Mouse (Mus musculus) ES-E14 (cell line): ENCODE results near the gene Smc1b. TPM values are rescaled to one million over a fixed set of nuclear protein-coding genes. Genes with fewer than 3 reads are reported as not detected.

Experiments
- DNase-seq: peaks from one replicate; pipeline ENCODE4 v3.0.0-alpha.2; 2013; ENCODE audit warnings: low read depth, low spot score
- H3K27ac ChIP-seq: 2 replicates; pipeline ENCODE4 v1.5.1; 2012; ENCODE audit warnings: low read depth, mild to moderate bottlenecking, low read length, moderate library complexity, mixed read lengths; ENCODE audit not compliant: poor library complexity, insufficient read depth, severe bottlenecking
- H3K36me3 ChIP-seq: 2 replicates; pipeline ENCODE4 v1.6.1; 2012; ENCODE audit warnings: mild to moderate bottlenecking, low read length, moderate library complexity, mixed read lengths; ENCODE audit not compliant: control insufficient read depth, poor library complexity, insufficient read depth, severe bottlenecking
- H3K4me1 ChIP-seq, 2 experiments: fragments of 150-350 bp in 1 of 2; sonication (generic) in 1 of 2; 2 replicates each; pipeline ENCODE4 v1.6.1; 2012; ENCODE audit warnings: low read length in 2 of 2, mild to moderate bottlenecking in 1 of 2, mixed read lengths in 1 of 2; ENCODE audit not compliant: control insufficient read depth in 2 of 2, insufficient read depth in 2 of 2, poor library complexity in 1 of 2
- H3K4me3 ChIP-seq, 2 experiments: fragments of 150-350 bp in 1 of 2; sonication (generic) in 1 of 2; 2 replicates each; pipeline ENCODE4 v1.5.1; 2012; ENCODE audit warnings: low read length in 2 of 2, low read depth in 1 of 2, mild to moderate bottlenecking in 1 of 2, mixed read lengths in 1 of 2; ENCODE audit not compliant: insufficient read depth in 1 of 2, poor library complexity in 1 of 2, severe bottlenecking in 1 of 2
- H3K9ac ChIP-seq: 2 replicates; pipeline ENCODE4 v1.6.1; 2012; ENCODE audit warnings: low read depth, mild to moderate bottlenecking, low read length, mixed read lengths; ENCODE audit not compliant: poor library complexity, insufficient read depth, severe bottlenecking
- H3K9me3 ChIP-seq: fragments of 150-350 bp; sonication (generic); 2 replicates; pipeline ENCODE4 v1.6.1; 2012; ENCODE audit warnings: low read depth, mild to moderate bottlenecking, low read length; ENCODE audit not compliant: control insufficient read depth, insufficient read depth
- CHD2 ChIP-seq: IDR thresholded peaks from 2 replicates; pipeline ENCODE4 v1.6.1; 2014; ENCODE audit warnings: mild to moderate bottlenecking, low read depth, low read length, inconsistent platforms
- HCFC1 ChIP-seq: IDR thresholded peaks from 2 replicates; pipeline ENCODE4 v1.6.1; 2012; ENCODE audit warnings: low read length, inconsistent platforms, borderline replicate concordance; ENCODE audit not compliant: insufficient read depth
- MAFK ChIP-seq: IDR thresholded peaks from 2 replicates; pipeline ENCODE4 v1.6.1; 2014; ENCODE audit warnings: mild to moderate bottlenecking, low read depth, low read length, inconsistent platforms; ENCODE audit not compliant: insufficient read depth
- ZC3H11A ChIP-seq: IDR thresholded peaks from 2 replicates; pipeline ENCODE4 v1.6.1; 2012; ENCODE audit warnings: low read depth, mild to moderate bottlenecking, inconsistent platforms, low read length, borderline replicate concordance
- ZNF384 ChIP-seq: IDR thresholded peaks from 2 replicates; pipeline ENCODE4 v1.6.1; 2012; ENCODE audit warnings: low read depth, low read length, inconsistent platforms
- in situ Hi-C, 2 experiments: fragments of 600-800 bp; cut with MboI; formaldehyde crosslinking; loops; one replicate each; pipeline ENCODE4 v1.15.1; 2025; ENCODE audit warnings: low sequenced_read_pairs in 2 of 2, inconsistent platforms in 1 of 2; ENCODE audit not compliant: unreplicated experiment in 2 of 2
- total RNA-seq: library from RNA; depleted of rRNA; stranded (reverse); fragments of 300-350 nt; gene quantifications from 2 replicates; pipeline ENCODE4 v1.2.3, GENCODE M21; 2012

Gene Smc1b
- total RNA-seq, 1 experiment: 8.7 TPM

DNA sequence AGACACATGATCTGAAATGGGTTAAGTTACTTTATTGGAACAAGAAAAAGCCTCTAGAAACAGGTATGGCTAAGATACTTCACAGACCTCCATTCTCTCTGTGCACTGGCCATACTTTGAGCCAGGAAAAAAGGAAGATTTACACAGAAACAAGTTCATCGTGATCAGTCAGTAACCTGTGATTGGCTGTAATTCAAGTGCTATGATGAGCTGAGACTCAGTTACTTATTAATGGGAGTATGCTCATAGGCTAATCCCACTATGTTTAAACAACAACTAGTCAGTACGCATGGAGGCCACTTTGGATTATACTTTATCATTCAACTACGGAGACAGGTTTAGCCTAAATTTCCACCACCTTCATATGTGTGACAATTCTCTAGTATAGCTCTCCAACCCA lies 22.3 kb upstream of the Smc1b start:
- Histone ChIP-seq H3K27ac (no peak overlapping the region), H3K4me3 (no peak overlapping the region), H3K9ac (no peak overlapping the region), H3K9me3 (no peaks in the 10 kb centered on the region), H3K36me3 (no peaks in the 10 kb centered on the region), H3K4me1 (peaks cover 0 to 4% of the 10 kb centered on the region in 2 experiments; a peak in 3 of 4 replicates)
- no peak for DNase-seq
- in situ Hi-C loops: loop anchor here in 1 of 2 experiments (5.0 kb wide), 1 partner anchor 98 kb away; no protein-coding TSS in a partner anchor
- TF ChIP-seq HCFC1 (no peak), MAFK (no peak), ZC3H11A (no peak), ZNF384 (no peak), CHD2 (no peak)

DNA sequence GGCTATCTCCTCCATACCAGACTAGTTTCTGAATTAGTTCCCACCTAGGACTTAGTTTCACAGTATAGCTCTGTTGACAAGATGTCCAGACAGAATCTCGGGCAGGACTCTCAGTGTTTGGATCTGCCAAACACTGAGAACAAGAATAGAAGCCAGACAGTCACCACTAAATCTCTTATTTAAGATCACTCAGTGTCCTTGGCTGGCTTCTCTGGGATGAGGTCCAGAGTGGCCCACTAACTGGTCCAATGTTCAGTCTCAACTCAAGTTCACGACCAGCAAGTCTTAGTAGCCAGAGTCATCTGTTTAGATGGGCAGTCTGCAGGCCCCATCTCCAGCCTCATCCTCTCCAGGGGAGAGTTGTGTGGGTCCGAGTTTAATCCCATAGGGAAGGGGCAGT lies 20.8 kb upstream of the Smc1b start:
- DNase-seq: no peak
- Histone ChIP-seq H3K36me3 (no peaks in the 10 kb centered on the region), H3K9me3 (no peaks in the 10 kb centered on the region), H3K4me3 (no peak overlapping the region), H3K27ac (no peak overlapping the region), H3K9ac (no peak overlapping the region), H3K4me1 (peaks cover 0 to 4% of the 10 kb centered on the region in 2 experiments; a peak in 3 of 4 replicates)
- TF ChIP-seq CHD2: no peak
- no peak for TF ChIP-seq ZC3H11A
- no peak for TF ChIP-seq ZNF384
- no peak for TF ChIP-seq HCFC1
- no peak for TF ChIP-seq MAFK
- in situ Hi-C loops: loop anchor here in 1 of 2 experiments (5.0 kb wide), 1 partner anchor 100 kb away; no protein-coding TSS in a partner anchor

DNA sequence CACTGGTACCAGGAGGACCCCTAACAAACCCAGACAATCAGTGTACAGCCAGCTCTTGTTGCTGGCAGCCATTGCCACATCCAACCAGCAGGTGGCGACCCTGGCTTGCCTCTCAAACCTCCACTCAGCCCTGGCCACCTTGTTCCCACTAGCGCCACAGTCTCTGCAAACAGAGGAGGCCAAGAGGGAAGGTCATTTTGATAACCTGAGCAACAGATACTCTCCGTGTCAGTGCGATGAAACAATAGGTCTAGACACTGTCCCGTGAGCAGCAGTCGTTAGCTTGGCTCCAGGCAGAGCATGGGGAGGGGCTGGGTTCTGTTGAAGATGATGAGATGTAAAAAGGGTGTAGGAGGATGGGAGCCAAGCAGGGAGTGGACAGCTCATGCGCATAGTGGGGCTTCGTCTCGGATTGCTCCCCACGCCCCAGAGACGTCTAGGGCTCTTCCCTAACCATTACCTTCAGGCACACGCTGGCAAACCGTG lies 19.7 kb upstream of the Smc1b start:
- H3K36me3 ChIP-seq: no peaks in the 10 kb centered on the region
- no peak overlapping the region for H3K4me3 ChIP-seq
- in situ Hi-C loops: loop anchor here in 1 of 2 experiments (5.0 kb wide), 1 partner anchor 101 kb away; no protein-coding TSS in a partner anchor
- no peaks in the 10 kb centered on the region for H3K9me3 ChIP-seq
- H3K4me1 ChIP-seq: peaks cover 0 to 4% of the 10 kb centered on the region in 2 experiments; a peak in 3 of 4 replicates
- no peak overlapping the region for H3K9ac ChIP-seq
- peak; percentile 57 for DNase-seq
- no peak for TF ChIP-seq HCFC1
- peak; percentile 71; the same call in 1 of the 2 replicates for TF ChIP-seq ZC3H11A
- no peak overlapping the region for H3K27ac ChIP-seq

DNA sequence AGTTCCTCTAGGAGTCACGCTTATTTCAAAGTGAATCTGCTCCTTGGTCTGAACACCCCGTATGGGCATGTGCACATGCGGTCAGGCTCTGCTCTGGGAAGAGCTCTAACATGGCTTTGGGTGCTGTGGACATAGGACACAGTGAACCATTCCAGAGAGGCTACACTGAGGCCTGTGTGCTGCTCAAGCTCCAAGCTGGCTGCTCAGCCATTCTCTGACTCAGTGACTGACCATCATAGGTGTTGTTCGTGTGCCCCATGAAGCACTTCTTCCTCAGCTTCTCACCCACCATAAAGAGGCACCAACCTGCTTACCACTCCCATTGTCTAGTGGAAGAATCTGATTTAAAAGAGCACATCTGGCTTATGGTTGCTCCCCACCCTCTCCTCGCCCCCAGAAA lies 12.5 kb upstream of the Smc1b start:
- H3K27ac ChIP-seq: no peak overlapping the region
- in situ Hi-C loops: no loop called here

More for the DNA sequence above, 12.5 kb upstream of the Smc1b start:
- Histone ChIP-seq H3K9me3 (no peaks in the 10 kb centered on the region), H3K36me3 (no peaks in the 10 kb centered on the region), H3K4me3 (no peak overlapping the region), H3K4me1 (peaks cover 2 to 4% of the 10 kb centered on the region in 2 experiments; a peak in 2 of 4 replicates), H3K9ac (no peak overlapping the region)
- DNase-seq: no peak
- no peak for TF ChIP-seq MAFK
- no peak for TF ChIP-seq CHD2
- no peak for TF ChIP-seq ZNF384
- no peak for TF ChIP-seq HCFC1
- no peak for TF ChIP-seq ZC3H11A
